Mouse (Mus musculus) heart, postnatal 0 days (tissue): ENCODE data around the gene Rhag.

Experiments
- CTCF ChIP-seq: IDR thresholded peaks from 2 replicates; pipeline ENCODE4 v1.5.1; 2016; ENCODE audit warnings: antibody characterized with exemption, control low read depth, low read depth
- EP300 ChIP-seq: IDR thresholded peaks from 2 replicates; pipeline ENCODE4 v1.6.1; 2016; ENCODE audit warnings: antibody characterized with exemption, low read depth

- TF ChIP-seq CTCF (no peak), EP300 (no peak)
These were observed 77.1 kb downstream of the Rhag start for GRCm38 (mm10) chr17:40887849-40888536.
